In genomic region chr13:103392581-103392980, GRCm38 (mm10) we compare ENCODE assay signal across 12 mouse cellular contexts.
"Had no signal": no experiment of that assay in that cellular context is flagged by ENCODE, and none has a peak within 500 bp of the region (broad histone marks: within the 10 kb centered on the region; RNA-seq: fewer than 3 reads in every experiment).

No protein-coding gene starts in this region.

- H3K27ac ChIP-seq: limb, embryonic 13.5 days; liver, embryonic 13.5 days had no signal

- H3K9ac ChIP-seq: limb, embryonic 13.5 days; liver, embryonic 13.5 days had no signal

- H3K4me3 ChIP-seq: limb, embryonic 13.5 days; liver, embryonic 13.5 days had no signal

- H3K36me3 ChIP-seq: limb, embryonic 13.5 days; liver, embryonic 13.5 days had no signal

- H3K4me2 ChIP-seq: limb, embryonic 13.5 days; liver, embryonic 13.5 days; midbrain, embryonic 11.5 days had no signal

- DNase-seq: kidney, postnatal 14 days; kidney, postnatal 4 days; left cerebral cortex, postnatal 4 days; liver, embryonic 13.5 days; lung, adult 2 months; lung, postnatal 14 days; lung, postnatal 4 days; midbrain, embryonic 14.5 days; thymus, adult 18-20 months; thymus, postnatal 36 days had no signal

- H3K4me1 ChIP-seq: limb, embryonic 13.5 days; liver, embryonic 13.5 days had no signal

- H3K9me3 ChIP-seq: limb, embryonic 13.5 days; liver, embryonic 13.5 days had no signal

- H3K27me3 ChIP-seq: limb, embryonic 13.5 days; liver, embryonic 13.5 days had no signal
